Mouse (Mus musculus): ENCODE results near the gene Pou6f2. TPM values are rescaled to one million over a fixed set of nuclear protein-coding genes. Genes with fewer than 3 reads are reported as not detected.

The Pou6f2 gene
- polyA plus RNA-seq, 1 experiment: not detected

- no peak for TF ChIP-seq CTCF (IDR thresholded peaks at IDR 0.05; ENCODE audit: insufficient read depth, low read length)
- TF ChIP-seq POLR2A (IDR thresholded peaks at IDR 0.05; ENCODE audit: borderline replicate concordance, extremely low read depth, low read depth, low read length): no peak
- 60% methylated on average over 15 of the region's 15 CpGs for WGBS
- DNase-seq: no peak
- Histone ChIP-seq H3K4me1 (ENCODE audit: control insufficient read depth, insufficient read depth, low read length) (no peaks in the 10 kb centered on the region), H3K4me3 (replicated peaks; ENCODE audit: extremely low read depth, low read depth, low read length) (no peak overlapping the region)
Observed at GRCm38 (mm10) chr13:18125226-18126000, 272.1 kb downstream of the Pou6f2 start.

- 22% methylated on average over 13 of the region's 13 CpGs for WGBS
- Histone ChIP-seq H3K4me1 (ENCODE audit: control insufficient read depth, insufficient read depth, low read length) (no peaks in the 10 kb centered on the region), H3K4me3 (replicated peaks; ENCODE audit: extremely low read depth, low read depth, low read length) (no peak overlapping the region)
- peak; percentile 5 for DNase-seq
- TF ChIP-seq POLR2A (IDR thresholded peaks at IDR 0.05; ENCODE audit: borderline replicate concordance, extremely low read depth, low read depth, low read length) (no peak), CTCF (IDR thresholded peaks at IDR 0.05; ENCODE audit: insufficient read depth, low read length) (peak; percentile 28; the same call in 1 of the 2 replicates)
Observed at GRCm38 (mm10) chr13:18124368-18124767, 273.1 kb downstream of the Pou6f2 start.

DNA sequence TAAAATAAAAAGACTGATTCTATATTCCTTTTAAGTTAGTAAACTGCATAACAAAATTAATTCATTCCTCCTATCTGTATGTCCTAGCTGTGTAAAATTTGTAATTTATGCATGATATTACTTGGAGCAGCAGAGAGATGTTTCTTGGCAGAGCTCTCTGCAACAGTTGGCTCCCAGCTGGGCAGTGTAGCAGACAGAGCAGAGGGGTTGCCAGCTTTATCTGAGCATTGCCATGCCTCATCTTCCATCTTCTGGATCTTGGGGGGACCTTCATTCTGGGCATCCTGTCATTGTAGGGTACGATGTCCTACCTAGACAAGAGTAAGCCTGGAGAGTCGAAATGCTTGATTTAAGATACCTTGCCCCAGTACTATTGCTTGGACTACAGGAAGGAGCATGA, 277.1 kb downstream of the Pou6f2 start:
- no peak for DNase-seq
- 86% methylated on average over 2 of the region's 2 CpGs for WGBS
- Histone ChIP-seq H3K4me3 (replicated peaks; ENCODE audit: extremely low read depth, low read depth, low read length) (no peak overlapping the region), H3K4me1 (ENCODE audit: control insufficient read depth, insufficient read depth, low read length) (no peaks in the 10 kb centered on the region)
- TF ChIP-seq POLR2A (IDR thresholded peaks at IDR 0.05; ENCODE audit: borderline replicate concordance, extremely low read depth, low read depth, low read length) (no peak), CTCF (IDR thresholded peaks at IDR 0.05; ENCODE audit: insufficient read depth, low read length) (no peak)

DNA sequence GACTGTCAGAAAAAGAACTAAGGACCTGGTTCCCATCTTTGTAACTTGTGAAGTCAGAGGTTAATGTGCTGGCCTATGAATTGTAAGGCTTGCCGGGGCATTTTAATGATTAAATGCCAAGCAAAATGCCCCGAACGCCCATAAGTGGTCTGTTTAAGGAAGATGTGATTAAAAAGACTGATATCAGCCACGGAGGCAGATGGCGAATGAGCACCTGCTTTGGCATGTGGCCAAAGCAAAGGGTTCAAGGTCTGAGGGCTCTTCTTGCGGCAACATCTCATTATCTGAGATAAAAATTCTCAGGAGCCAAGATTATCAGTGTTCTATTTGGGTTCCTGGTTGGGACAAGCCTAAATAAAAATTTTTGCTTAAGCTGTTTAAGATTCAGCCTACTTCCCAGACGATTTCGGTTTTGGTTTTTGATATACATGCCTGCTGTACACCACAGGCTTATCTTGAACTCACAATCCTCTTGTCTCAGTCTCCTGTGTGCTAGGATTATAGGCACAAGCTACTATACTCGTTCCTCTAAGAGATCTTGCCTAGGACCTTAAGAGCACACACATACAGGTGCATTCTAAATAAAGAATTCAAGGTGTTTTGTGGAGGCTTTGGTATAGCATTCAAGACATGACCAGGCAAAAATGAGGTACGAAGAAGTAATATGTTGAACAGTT, 315.9 kb downstream of the Pou6f2 start:
- Histone ChIP-seq H3K4me1 (ENCODE audit: control insufficient read depth, insufficient read depth, low read length) (no peaks in the 10 kb centered on the region), H3K4me3 (replicated peaks; ENCODE audit: extremely low read depth, low read depth, low read length) (no peak overlapping the region)
- DNase-seq: no peak
- TF ChIP-seq POLR2A (IDR thresholded peaks at IDR 0.05; ENCODE audit: borderline replicate concordance, extremely low read depth, low read depth, low read length) (no peak), CTCF (IDR thresholded peaks at IDR 0.05; ENCODE audit: insufficient read depth, low read length) (no peak)
- 47% methylated on average over 10 of the region's 10 CpGs for WGBS

Measured in lung, adult 2 months (tissue).